Mouse (Mus musculus) bone marrow macrophage, adult 2 months (primary cell): ENCODE measurements at regions not wholly inside any gene's neighbourhood (a gene's known extent, or its start where the extent isn't known, plus 50 kb on each side); places are given as distances from the start of the nearest gene placed in this dataset.

Experiments used
- H3K27ac ChIP-seq: 2 replicates; pipeline ENCODE4 v1.5.1; 2012; ENCODE audit warnings: low read depth, low read length; ENCODE audit not compliant: insufficient read depth
- H3K4me1 ChIP-seq: 2 replicates; pipeline ENCODE4 v1.6.1; 2012; ENCODE audit warnings: low read length; ENCODE audit not compliant: control insufficient read depth, insufficient read depth
- H3K4me3 ChIP-seq: 2 replicates; pipeline ENCODE4 v1.5.1; 2012; ENCODE audit warnings: mild to moderate bottlenecking, low read length, moderate library complexity; ENCODE audit not compliant: insufficient read depth
- CTCF ChIP-seq: IDR thresholded peaks from 2 replicates; pipeline ENCODE4 v1.5.1; 2012; ENCODE audit warnings: low read depth, mild to moderate bottlenecking, low read length, moderate library complexity
- POLR2A ChIP-seq: IDR thresholded peaks from 2 replicates; pipeline ENCODE4 v1.6.1; 2012; ENCODE audit warnings: mild to moderate bottlenecking, low read depth, low read length, borderline replicate concordance

DNA sequence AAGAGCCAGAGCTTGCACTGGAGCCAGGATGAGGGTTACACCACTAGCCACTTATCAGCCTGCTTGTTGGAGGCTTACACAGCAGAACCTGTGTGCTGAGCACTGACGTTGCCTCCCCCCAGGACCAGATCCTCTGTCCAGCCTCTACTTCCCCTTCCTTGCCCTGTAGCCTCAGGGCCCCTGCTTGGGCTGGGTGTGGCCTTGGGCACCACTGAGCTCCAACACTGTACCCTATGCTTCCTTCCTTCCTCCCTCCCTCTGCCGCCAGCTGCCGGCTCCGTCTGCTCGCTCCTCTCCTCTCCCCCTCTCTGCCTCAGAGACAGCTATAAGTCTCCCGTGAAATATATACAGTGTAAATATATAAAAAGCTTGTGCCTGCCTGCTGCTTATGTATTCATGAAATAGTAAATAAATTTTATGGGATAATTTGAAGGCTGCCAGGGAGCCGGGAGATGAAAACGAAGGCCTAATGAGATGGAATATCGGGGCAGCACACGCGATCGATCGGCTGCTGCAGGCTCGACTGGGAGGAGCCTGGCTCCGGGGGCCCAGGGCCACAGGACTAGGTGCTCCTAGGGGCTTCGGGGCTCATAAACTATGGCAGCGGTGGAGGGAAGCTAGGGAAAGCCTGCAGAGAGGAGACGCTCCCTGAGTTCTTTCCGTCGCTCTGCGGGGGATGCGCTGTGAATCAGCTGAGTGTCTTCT, 135.6 kb downstream of the Rbm19 start:
- Histone ChIP-seq H3K4me3 (peak overlapping the region; percentile 23), H3K27ac (no peak overlapping the region)

DNA sequence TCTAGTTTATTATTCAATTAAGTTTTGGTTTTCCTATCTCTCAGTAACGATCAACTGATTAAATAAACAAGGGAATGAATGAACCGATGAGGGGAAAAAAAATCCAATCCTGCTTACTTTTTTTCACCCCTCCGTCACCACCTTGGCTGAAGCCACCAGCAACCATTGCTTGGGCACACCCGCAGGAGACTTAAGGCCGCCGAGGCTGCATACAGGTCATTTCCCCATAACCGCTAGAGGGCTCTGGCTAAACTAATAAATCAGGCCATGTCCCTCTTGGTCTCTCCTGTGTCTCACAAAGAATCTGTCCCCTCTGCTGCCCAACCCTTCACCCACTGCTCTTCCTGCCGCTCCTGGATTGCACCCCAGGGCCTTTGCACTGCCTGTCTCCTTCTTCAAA, 136.3 kb downstream of the Rbm19 start:
- Histone ChIP-seq H3K4me3 (peak overlapping the region; percentile 23; the same call in 1 of the 2 replicates), H3K4me1 (0 out of 2 replicates have a peak, but pooled peaks cover 2% of the 10 kb centered on the region), H3K27ac (no peak overlapping the region)
- TF ChIP-seq CTCF (peak; percentile 55), POLR2A (no peak)

More for the DNA sequence above, 135.6 kb downstream of the Rbm19 start:
- 0 out of 2 replicates have a peak, but pooled peaks cover 2% of the 10 kb centered on the region for H3K4me1 ChIP-seq
- TF ChIP-seq CTCF (no peak), POLR2A (no peak)

DNA sequence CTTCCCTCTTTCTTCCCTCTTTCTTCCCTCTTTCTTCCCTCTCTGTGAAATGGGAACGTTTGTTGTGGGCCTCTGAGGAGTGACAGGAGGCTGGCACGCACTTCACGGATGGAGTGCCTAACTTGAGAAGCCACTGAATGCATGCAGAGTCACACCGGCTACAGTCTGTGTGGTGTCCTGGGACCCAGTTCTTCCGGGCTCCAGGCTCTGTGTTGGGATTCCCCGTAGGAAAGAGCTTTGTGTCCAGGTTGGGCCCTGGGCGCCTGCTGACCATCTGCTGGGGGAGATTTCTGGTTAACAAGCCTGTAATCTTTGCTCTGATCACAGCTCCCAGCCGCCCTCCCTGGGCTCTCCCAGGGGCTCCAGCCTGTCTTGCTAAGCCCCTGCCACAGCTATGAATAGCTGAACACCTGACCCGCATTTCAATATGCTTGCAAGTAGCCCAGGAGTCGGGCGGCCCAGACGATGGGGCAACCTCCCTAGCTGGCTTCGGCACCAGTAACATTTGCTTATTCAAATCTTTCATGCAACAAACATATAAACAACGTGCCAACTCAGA, 146.5 kb downstream of the Rbm19 start:
- Histone ChIP-seq H3K4me3 (no peak overlapping the region), H3K27ac (no peak overlapping the region), H3K4me1 (no peaks in the 10 kb centered on the region)
- TF ChIP-seq POLR2A, result no peak

DNA sequence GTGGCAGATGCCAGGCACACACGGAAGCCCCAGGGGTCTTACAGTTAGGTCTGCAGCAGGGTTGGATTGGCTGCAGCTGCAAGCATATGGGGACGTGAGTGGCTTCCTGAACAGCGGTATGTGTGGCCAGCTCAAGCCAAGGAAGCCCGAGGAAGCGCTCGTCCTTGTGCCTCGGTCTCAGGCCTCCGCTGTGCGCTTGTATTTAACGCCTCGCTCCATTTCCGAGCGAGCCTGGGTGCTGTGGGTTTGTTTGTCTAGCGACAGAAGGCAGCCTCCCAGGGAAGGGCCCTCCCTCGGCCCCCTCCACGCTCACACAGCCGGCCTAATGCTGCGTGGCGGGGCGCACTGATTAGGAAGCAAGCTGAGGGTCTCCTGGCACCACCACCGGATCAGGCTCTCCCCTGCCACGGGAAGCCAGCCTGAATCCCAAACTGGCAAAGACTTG, 153.2 kb downstream of the Rbm19 start:
- H3K4me1 ChIP-seq, result no peaks in the 10 kb centered on the region
- H3K4me3 ChIP-seq, result no peak overlapping the region
- no peak overlapping the region for H3K27ac ChIP-seq
- TF ChIP-seq POLR2A (no peak), CTCF (no peak)

- TF ChIP-seq CTCF (no peak), POLR2A (no peak)
- Histone ChIP-seq H3K4me1 (no peaks in the 10 kb centered on the region), H3K4me3 (no peak overlapping the region), H3K27ac (no peak overlapping the region)
These were observed 154.8 kb downstream of the Rbm19 start for GRCm38 (mm10) chr5:120270887-120271616.

DNA sequence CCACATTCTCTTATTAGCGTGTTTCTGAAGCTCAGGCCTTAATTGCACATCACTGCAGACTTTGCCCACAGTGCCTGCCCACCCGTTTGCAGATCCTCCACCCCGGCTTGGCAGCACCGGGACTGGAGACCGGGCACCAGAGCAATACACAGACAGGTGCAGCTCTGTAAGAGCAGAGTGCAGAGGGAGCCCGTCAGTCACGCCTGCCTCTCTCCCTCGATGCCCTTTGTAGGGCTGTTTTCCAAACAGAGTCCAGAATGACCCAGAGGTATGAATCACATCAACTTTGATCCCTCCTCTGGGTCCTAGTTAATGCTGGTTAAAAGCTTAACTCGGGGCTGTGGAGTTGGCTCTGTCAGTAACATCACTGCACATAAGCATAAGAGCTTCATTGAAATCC, 155.3 kb upstream of the Lhx5 start:
- H3K4me1 ChIP-seq, result no peaks in the 10 kb centered on the region
- TF ChIP-seq CTCF (no peak), POLR2A (no peak)

GRCm38 (mm10) chr5:120280321-120280720, 151.2 kb upstream of the Lhx5 start:
- Histone ChIP-seq H3K4me1 (no peaks in the 10 kb centered on the region), H3K27ac (no peak overlapping the region), H3K4me3 (no peak overlapping the region)
- TF ChIP-seq POLR2A (no peak), CTCF (no peak)

More for the DNA sequence above, 155.3 kb upstream of the Lhx5 start:
- Histone ChIP-seq H3K27ac (no peak overlapping the region), H3K4me3 (no peak overlapping the region)

- Histone ChIP-seq H3K4me1 (no peaks in the 10 kb centered on the region), H3K27ac (no peak overlapping the region), H3K4me3 (no peak overlapping the region)
- TF ChIP-seq POLR2A (no peak), CTCF (no peak)
These were observed 150.4 kb upstream of the Lhx5 start for GRCm38 (mm10) chr5:120280991-120281602.

GRCm38 (mm10) chr5:120281840-120282565, 149.5 kb upstream of the Lhx5 start:
- no peaks in the 10 kb centered on the region for H3K4me1 ChIP-seq
- no peak overlapping the region for H3K4me3 ChIP-seq
- TF ChIP-seq POLR2A, result no peak
- no peak for TF ChIP-seq CTCF
- no peak overlapping the region for H3K27ac ChIP-seq
